Mouse (Mus musculus) megakaryocyte, embryonic 14.5 days (primary cell): ENCODE data around the gene Iah1.

Experiments used
- FLI1 ChIP-seq: IDR thresholded peaks from 2 replicates; pipeline ENCODE4 v1.6.1; 2012; ENCODE audit warnings: low read length, inconsistent platforms, mixed read lengths
- GATA1 ChIP-seq: IDR thresholded peaks from 3 replicates; pipeline ENCODE4 v1.6.1; 2012; ENCODE audit warnings: mixed read lengths, low read length, inconsistent platforms, borderline replicate concordance

DNA sequence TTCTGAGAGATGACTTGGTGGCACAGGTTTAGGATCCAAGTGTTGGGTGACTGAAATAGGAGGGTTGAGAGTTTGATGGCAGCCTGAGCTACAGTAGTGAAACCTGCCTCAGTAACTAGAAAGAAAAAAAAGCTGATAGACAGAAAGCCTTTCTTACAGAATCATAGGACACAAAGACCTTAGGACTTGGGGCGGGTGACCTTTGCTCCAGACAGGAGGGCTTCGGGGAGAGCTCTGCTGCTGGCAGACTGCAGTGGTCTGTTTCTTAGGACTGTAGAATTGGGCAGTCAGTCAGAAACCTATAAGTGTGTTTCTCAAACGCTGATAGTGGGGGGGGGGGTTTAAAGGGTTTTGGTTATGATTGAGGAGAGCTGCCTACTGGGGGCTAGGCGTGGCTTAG lies 10.4 kb upstream of the Iah1 start:
- TF ChIP-seq GATA1: no peak
- no peak for TF ChIP-seq FLI1
